Comparison of ENCODE assay signal across 8 mouse cellular contexts in the genomic region with DNA sequence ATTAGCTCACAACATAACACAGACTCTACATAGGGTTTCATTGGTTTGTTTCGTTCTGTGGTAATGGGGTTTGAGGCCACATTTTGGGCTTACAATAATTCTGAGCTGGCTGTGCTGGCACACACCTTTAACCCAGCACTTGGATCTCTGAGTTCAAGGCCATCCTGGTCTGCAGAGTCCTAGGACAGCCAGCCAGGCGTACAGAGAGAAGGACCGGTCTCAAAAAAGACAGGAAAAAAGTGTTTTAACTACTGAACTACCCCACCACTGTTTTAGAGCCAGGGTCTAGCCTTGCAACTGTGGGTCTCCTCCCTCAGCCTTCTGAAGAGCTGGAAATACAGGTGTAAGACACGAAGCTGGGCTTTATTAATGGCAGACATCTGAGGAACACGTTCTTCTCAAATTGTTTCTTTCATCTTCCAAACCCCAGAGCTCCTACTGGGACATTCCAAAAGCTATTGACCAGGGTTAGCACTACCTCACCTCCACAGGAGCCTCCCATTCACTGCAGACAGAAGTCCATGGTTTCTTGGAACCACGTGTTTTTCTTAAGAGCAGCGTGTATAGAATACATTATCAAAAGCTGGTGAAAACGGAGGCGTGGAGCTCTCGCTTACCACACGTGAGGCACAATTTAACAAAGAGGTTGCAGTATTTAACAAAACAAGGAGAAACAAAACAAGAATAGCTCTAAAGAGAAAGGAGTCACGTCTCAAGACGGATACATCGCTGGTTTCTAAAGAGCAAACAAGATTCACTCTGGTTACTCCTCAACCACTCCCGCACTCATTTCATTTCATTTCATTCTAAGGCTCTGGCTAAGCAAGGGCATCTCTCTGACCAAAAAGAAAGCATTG. TPM values are rescaled to one million over a fixed set of nuclear protein-coding genes. Genes with fewer than 3 reads are reported as not detected.
DNase-seq lines count a peak whose midpoint lies in the region; ATAC-seq and TF ChIP-seq lines count a peak whose summit lies in the region.

No protein-coding gene starts in this region.

- peak overlapping the region; percentile 70 for H3K4me2 ChIP-seq in heart, embryonic 14.5 days (ENCODE audit: low read length)
- peak overlapping the region; percentile 77 for H3K4me2 ChIP-seq in forebrain, embryonic 16.5 days (ENCODE audit: low read length)
- H3K4me2 ChIP-seq in liver, postnatal 0 days (ENCODE audit: low read depth, low read length) = peak overlapping the region; percentile 72

- no peak overlapping the region for H3K27ac ChIP-seq in heart, embryonic 14.5 days (replicated peaks in 1 of 2; ENCODE audit: control insufficient read depth in 1 of 2, insufficient read depth in 1 of 2, low read depth in 2 of 2, low read length in 2 of 2)
- no peak overlapping the region for H3K27ac ChIP-seq in forebrain, embryonic 16.5 days (ENCODE audit: low read length)
- no peak overlapping the region for H3K27ac ChIP-seq in liver, postnatal 0 days (ENCODE audit: low read depth)

- WGBS in heart, embryonic 14.5 days = 51% methylated on average over 15 of the region's 15 CpGs
- WGBS in forebrain, embryonic 16.5 days = 30% methylated on average over 15 of the region's 15 CpGs
- WGBS in liver, postnatal 0 days (ENCODE audit: insufficient replicate concordance) = 50% methylated on average over 15 of the region's 15 CpGs

- no peak for ATAC-seq in heart, embryonic 14.5 days (ENCODE audit: insufficient number of reproducible peaks, insufficient read depth, low FRiP score, low read depth)
- no peak for ATAC-seq in G1E (ENCODE audit: extremely low read depth, insufficient number of reproducible peaks, low FRiP score, poor library complexity, severe bottlenecking)
- no peak for ATAC-seq in forebrain, embryonic 16.5 days
- no peak for ATAC-seq in liver, postnatal 0 days
- no peak for ATAC-seq in monocyte, adult 5-6 weeks (replicated peaks; ENCODE audit: insufficient number of reproducible peaks, low FRiP score, low TSS enrichment, poor library complexity, severe bottlenecking)

- no peak for TF ChIP-seq EP300 in liver, postnatal 0 days (IDR thresholded peaks at IDR 0.05; ENCODE audit: low read depth)

- H3K9me3 ChIP-seq in heart, embryonic 14.5 days (ENCODE audit: control insufficient read depth, low read length) = no peaks in the 10 kb centered on the region
- no peaks in the 10 kb centered on the region for H3K9me3 ChIP-seq in G1E (replicated peaks)
- H3K9me3 ChIP-seq in forebrain, embryonic 16.5 days (ENCODE audit: control insufficient read depth, low read length) = no peaks in the 10 kb centered on the region
- H3K9me3 ChIP-seq in liver, postnatal 0 days (ENCODE audit: low read length) = no peaks in the 10 kb centered on the region

- H3K4me3 ChIP-seq in heart, embryonic 14.5 days (ENCODE audit: control insufficient read depth in 1 of 2, insufficient read depth in 1 of 2, low read depth in 1 of 2, low read length in 2 of 2) = peak overlapping the region; percentile 79 to 82; a peak in 3 of 4 replicates
- H3K4me3 ChIP-seq in G1E (ENCODE audit: low read depth, low read length) = peak overlapping the region; percentile 92
- peak overlapping the region; percentile 98 for H3K4me3 ChIP-seq in forebrain, embryonic 16.5 days (replicated peaks; ENCODE audit: low read length)
- peak overlapping the region; percentile 85 for H3K4me3 ChIP-seq in liver, postnatal 0 days (ENCODE audit: low read depth, low read length)

- H3K4me1 ChIP-seq in heart, embryonic 14.5 days (ENCODE audit: control insufficient read depth in 2 of 2, insufficient read depth in 2 of 2, low read length in 2 of 2) = peaks cover 3 to 5% of the 10 kb centered on the region in 2 experiments; a peak in 3 of 4 replicates
- H3K4me1 ChIP-seq in G1E (ENCODE audit: insufficient read depth, low read depth, low read length) = peaks cover 19% of the 10 kb centered on the region
- H3K4me1 ChIP-seq in forebrain, embryonic 16.5 days (replicated peaks; ENCODE audit: control insufficient read depth, insufficient read depth, low read length) = peaks cover 14% of the 10 kb centered on the region
- H3K4me1 ChIP-seq in liver, postnatal 0 days (ENCODE audit: insufficient read depth) = peaks cover 10% of the 10 kb centered on the region

- H3K27me3 ChIP-seq in heart, embryonic 14.5 days (ENCODE audit: control insufficient read depth, insufficient read depth, low read length) = no peaks in the 10 kb centered on the region
- H3K27me3 ChIP-seq in G1E (ENCODE audit: insufficient read depth, low read length) = no peaks in the 10 kb centered on the region
- H3K27me3 ChIP-seq in forebrain, embryonic 16.5 days (replicated peaks; ENCODE audit: control insufficient read depth, insufficient read depth, low read length) = no peaks in the 10 kb centered on the region
- H3K27me3 ChIP-seq in liver, postnatal 0 days (ENCODE audit: insufficient read depth, low read length) = no peaks in the 10 kb centered on the region

- no peak for DNase-seq in heart, adult 8-10 months (ENCODE audit: low spot score)
- peak; percentile 8 for DNase-seq in G1E (ENCODE audit: low spot score)
- no peak for DNase-seq in liver, postnatal 0 days
- no peak for DNase-seq in ovary, postnatal 14 days (ENCODE audit: low spot score)
- no peak for DNase-seq in spleen, postnatal 4 days (ENCODE audit: low spot score in 2 of 2)

- TF ChIP-seq CTCF in G1E (IDR thresholded peaks at IDR 0.05; ENCODE audit: low read depth, low read length) = no peak
- no peak for TF ChIP-seq CTCF in liver, postnatal 0 days (IDR thresholded peaks at IDR 0.05; ENCODE audit: low read depth)

- peak overlapping the region; percentile 84 for H3K9ac ChIP-seq in heart, embryonic 14.5 days (ENCODE audit: low read length)
- H3K9ac ChIP-seq in forebrain, embryonic 16.5 days (replicated peaks; ENCODE audit: low read depth, low read length) = peak overlapping the region; percentile 85
- H3K9ac ChIP-seq in liver, postnatal 0 days (replicated peaks) = peak overlapping the region; percentile 74

- peaks cover 1% of the 10 kb centered on the region; the same call in 1 of the 2 replicates for H3K36me3 ChIP-seq in heart, embryonic 14.5 days (ENCODE audit: control insufficient read depth, insufficient read depth, low read length)
- peaks cover 17% of the 10 kb centered on the region for H3K36me3 ChIP-seq in G1E (replicated peaks)
- H3K36me3 ChIP-seq in forebrain, embryonic 16.5 days (ENCODE audit: control insufficient read depth, insufficient read depth) = no peaks in the 10 kb centered on the region
- H3K36me3 ChIP-seq in liver, postnatal 0 days (replicated peaks; ENCODE audit: insufficient read depth, low read length) = no peaks in the 10 kb centered on the region; the same call in 1 of the 2 replicates

RNA-seq across cellular contexts. Expression of gene Hikeshi, which starts 1.3 kb away (rescaled TPM):
- 111 and 118 TPM in 2 replicates for polyA plus RNA-seq in heart, embryonic 14.5 days (2014; fragmentation: Nextera tagmentation; extraction: Ambion mirVana)
- total RNA-seq in heart, adult 8-10 months (2022) = 10 to 100 TPM; 62.4 to 95.6 (median 84.5) TPM
- total RNA-seq in G1E (2014; fragmentation: Nextera tagmentation) = 69.9 and 118 TPM in 2 replicates
- total RNA-seq in G1E (2017) = 212 and 255 TPM in 2 replicates
- 44.1 and 50.0 TPM in 2 replicates for polyA plus RNA-seq in G1E (2012)
- 154 and 158 TPM in 2 replicates for polyA plus RNA-seq in forebrain, embryonic 16.5 days (2015; fragmentation: Nextera tagmentation; extraction: Ambion mirVana)
- polyA plus RNA-seq in liver, postnatal 0 days (2015; fragmentation: Nextera tagmentation; extraction: Ambion mirVana) = 41.1 and 41.3 TPM in 2 replicates
- 39.6 to 86.1 TPM (median 84.3 TPM) in 3 replicates for total RNA-seq in monocyte, adult 5-6 weeks (2017)

RNA-seq across cellular contexts. Expression of gene Ccdc81, which starts 36.3 kb away (rescaled TPM):
- not detected in 2 replicates for polyA plus RNA-seq in heart, embryonic 14.5 days (2014; fragmentation: Nextera tagmentation; extraction: Ambion mirVana)
- total RNA-seq in heart, adult 8-10 months (2022) = not detected
- total RNA-seq in G1E (2014; fragmentation: Nextera tagmentation) (not detected in 2 replicates), G1E (2017) (not detected in 2 replicates)
- not detected in 2 replicates for polyA plus RNA-seq in G1E (2012)
- polyA plus RNA-seq in forebrain, embryonic 16.5 days (2015; fragmentation: Nextera tagmentation; extraction: Ambion mirVana) = 0.39 and 0.48 TPM in 2 replicates
- not detected in 2 replicates for polyA plus RNA-seq in liver, postnatal 0 days (2015; fragmentation: Nextera tagmentation; extraction: Ambion mirVana)
- not detected in 3 replicates for total RNA-seq in monocyte, adult 5-6 weeks (2017)

RNA-seq across cellular contexts. Expression of gene Eed, which starts 41.1 kb away (rescaled TPM):
- 47.3 and 47.5 TPM in 2 replicates for polyA plus RNA-seq in heart, embryonic 14.5 days (2014; fragmentation: Nextera tagmentation; extraction: Ambion mirVana)
- total RNA-seq in heart, adult 8-10 months (2022) = 10 to 100 TPM; 20.6 to 29.7 (median 25.5) TPM
- 83.5 and 101 TPM in 2 replicates for total RNA-seq in G1E (2014; fragmentation: Nextera tagmentation)
- 132 and 137 TPM in 2 replicates for total RNA-seq in G1E (2017)
- 147 and 195 TPM in 2 replicates for polyA plus RNA-seq in G1E (2012)
- 35.0 and 45.1 TPM in 2 replicates for polyA plus RNA-seq in forebrain, embryonic 16.5 days (2015; fragmentation: Nextera tagmentation; extraction: Ambion mirVana)
- polyA plus RNA-seq in liver, postnatal 0 days (2015; fragmentation: Nextera tagmentation; extraction: Ambion mirVana) = 22.3 and 28.3 TPM in 2 replicates
- 257 to 421 TPM (median 381 TPM) in 3 replicates for total RNA-seq in monocyte, adult 5-6 weeks (2017)
